Mouse (Mus musculus): ENCODE results near the gene Opcml. TPM values are rescaled to one million over a fixed set of nuclear protein-coding genes. Genes with fewer than 3 reads are reported as not detected.

Opcml gene
- polyA plus RNA-seq, 1 experiment, result not detected

- Histone ChIP-seq H3K9ac (ENCODE audit: low read depth, poor library complexity, severe bottlenecking) (no peak overlapping the region), H3K4me3 (ENCODE audit: low read depth, low read length) (no peak overlapping the region), H3K36me3 (ENCODE audit: control insufficient read depth, insufficient read depth, low read length, poor library complexity, severe bottlenecking) (no peaks in the 10 kb centered on the region), H3K27me3 (ENCODE audit: control insufficient read depth, insufficient read depth, low read length, poor library complexity, severe bottlenecking) (no peaks in the 10 kb centered on the region), H3K9me3 (replicated peaks; ENCODE audit: control insufficient read depth, insufficient read depth, low read length, poor library complexity, severe bottlenecking) (no peaks in the 10 kb centered on the region), H3K27ac (ENCODE audit: insufficient read depth, low read length) (no peak overlapping the region), H3K4me1 (ENCODE audit: control insufficient read depth, insufficient read depth, low read length) (no peaks in the 10 kb centered on the region)
- TF ChIP-seq EP300 (IDR thresholded peaks at IDR 0.05; ENCODE audit: insufficient read depth, low read depth, low read length) (no peak), CTCF (IDR thresholded peaks at IDR 0.05; ENCODE audit: low read depth, low read length) (no peak), POLR2A (IDR thresholded peaks at IDR 0.05; ENCODE audit: insufficient read depth, low read length) (no peak)
Measured at GRCm38 (mm10) chr9:28096204-28096603, 305.6 kb downstream of the Opcml start.

DNA sequence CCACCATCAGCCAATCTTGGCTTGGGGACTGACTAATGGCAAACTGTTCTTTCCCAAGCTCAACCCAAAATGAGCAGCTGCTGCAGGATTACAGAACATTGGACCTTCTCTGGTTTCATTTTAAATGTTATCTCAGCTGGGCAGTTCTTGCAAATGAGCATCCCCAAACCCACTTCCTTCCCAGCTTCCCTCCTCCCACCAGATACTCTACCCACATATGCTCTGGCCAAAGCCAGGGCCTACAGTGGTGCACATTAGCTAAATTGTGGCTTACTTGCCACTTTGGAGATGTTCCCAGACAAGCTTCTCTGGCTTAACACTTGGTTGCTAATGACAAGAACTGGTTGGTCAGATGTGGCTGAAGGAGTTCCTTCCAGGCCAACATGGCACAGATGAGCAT is 311.4 kb downstream of the Opcml start:
- no peaks in the 10 kb centered on the region for H3K27me3 ChIP-seq (ENCODE audit: control insufficient read depth, insufficient read depth, low read length, poor library complexity, severe bottlenecking)
- no peak overlapping the region for H3K9ac ChIP-seq (ENCODE audit: low read depth, poor library complexity, severe bottlenecking)
- H3K9me3 ChIP-seq (replicated peaks; ENCODE audit: control insufficient read depth, insufficient read depth, low read length, poor library complexity, severe bottlenecking), result no peaks in the 10 kb centered on the region
- H3K4me1 ChIP-seq (ENCODE audit: control insufficient read depth, insufficient read depth, low read length), result no peaks in the 10 kb centered on the region
- H3K36me3 ChIP-seq (ENCODE audit: control insufficient read depth, insufficient read depth, low read length, poor library complexity, severe bottlenecking), result no peaks in the 10 kb centered on the region
- TF ChIP-seq CTCF (IDR thresholded peaks at IDR 0.05; ENCODE audit: low read depth, low read length) (no peak), POLR2A (IDR thresholded peaks at IDR 0.05; ENCODE audit: insufficient read depth, low read length) (no peak), EP300 (IDR thresholded peaks at IDR 0.05; ENCODE audit: insufficient read depth, low read depth, low read length) (no peak)
- no peak overlapping the region for H3K4me3 ChIP-seq (ENCODE audit: low read depth, low read length)
- H3K27ac ChIP-seq (ENCODE audit: insufficient read depth, low read length), result no peak overlapping the region

DNA sequence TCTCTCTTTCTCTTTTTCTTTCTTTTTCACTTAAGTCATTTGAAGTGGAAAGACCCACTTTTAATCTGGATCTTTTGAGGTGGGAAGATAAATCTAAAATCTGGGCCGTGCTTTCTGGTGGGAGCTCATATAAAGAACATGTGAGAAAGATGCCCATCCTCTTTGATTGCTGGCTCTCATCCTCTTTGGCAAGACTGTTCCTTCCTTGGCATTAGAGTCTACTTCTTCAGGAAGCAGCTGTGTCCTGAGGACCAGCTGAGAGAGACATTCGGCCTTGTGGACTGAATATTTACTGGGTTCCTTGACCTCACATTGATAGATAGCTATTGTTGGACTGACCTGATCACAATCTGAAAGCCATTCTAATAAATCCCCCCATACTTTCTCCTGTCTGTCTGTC is 331.3 kb downstream of the Opcml start:
- Histone ChIP-seq H3K27me3 (ENCODE audit: control insufficient read depth, insufficient read depth, low read length, poor library complexity, severe bottlenecking) (no peaks in the 10 kb centered on the region), H3K4me3 (ENCODE audit: low read depth, low read length) (no peak overlapping the region), H3K9ac (ENCODE audit: low read depth, poor library complexity, severe bottlenecking) (no peak overlapping the region), H3K4me1 (ENCODE audit: control insufficient read depth, insufficient read depth, low read length) (no peaks in the 10 kb centered on the region), H3K27ac (ENCODE audit: insufficient read depth, low read length) (no peak overlapping the region), H3K9me3 (replicated peaks; ENCODE audit: control insufficient read depth, insufficient read depth, low read length, poor library complexity, severe bottlenecking) (no peaks in the 10 kb centered on the region), H3K36me3 (ENCODE audit: control insufficient read depth, insufficient read depth, low read length, poor library complexity, severe bottlenecking) (no peaks in the 10 kb centered on the region)
- TF ChIP-seq EP300 (IDR thresholded peaks at IDR 0.05; ENCODE audit: insufficient read depth, low read depth, low read length), result no peak
- no peak for TF ChIP-seq POLR2A (IDR thresholded peaks at IDR 0.05; ENCODE audit: insufficient read depth, low read length)
- no peak for TF ChIP-seq CTCF (IDR thresholded peaks at IDR 0.05; ENCODE audit: low read depth, low read length)

- H3K4me1 ChIP-seq (ENCODE audit: control insufficient read depth, insufficient read depth, low read length), result no peaks in the 10 kb centered on the region
- TF ChIP-seq CTCF (IDR thresholded peaks at IDR 0.05; ENCODE audit: low read depth, low read length) (no peak), POLR2A (IDR thresholded peaks at IDR 0.05; ENCODE audit: insufficient read depth, low read length) (no peak), EP300 (IDR thresholded peaks at IDR 0.05; ENCODE audit: insufficient read depth, low read depth, low read length) (no peak)
- H3K4me3 ChIP-seq (ENCODE audit: low read depth, low read length), result no peak overlapping the region
- H3K9ac ChIP-seq (ENCODE audit: low read depth, poor library complexity, severe bottlenecking), result no peak overlapping the region
- H3K9me3 ChIP-seq (replicated peaks; ENCODE audit: control insufficient read depth, insufficient read depth, low read length, poor library complexity, severe bottlenecking), result no peaks in the 10 kb centered on the region
- H3K27me3 ChIP-seq (ENCODE audit: control insufficient read depth, insufficient read depth, low read length, poor library complexity, severe bottlenecking), result no peaks in the 10 kb centered on the region
- no peaks in the 10 kb centered on the region for H3K36me3 ChIP-seq (ENCODE audit: control insufficient read depth, insufficient read depth, low read length, poor library complexity, severe bottlenecking)
- no peak overlapping the region for H3K27ac ChIP-seq (ENCODE audit: insufficient read depth, low read length)
Measured at GRCm38 (mm10) chr9:28128735-28129134, 338.2 kb downstream of the Opcml start.

GRCm38 (mm10) chr9:28131521-28131920 is 340.9 kb downstream of the Opcml start:
- no peaks in the 10 kb centered on the region for H3K27me3 ChIP-seq (ENCODE audit: control insufficient read depth, insufficient read depth, low read length, poor library complexity, severe bottlenecking)
- no peaks in the 10 kb centered on the region for H3K4me1 ChIP-seq (ENCODE audit: control insufficient read depth, insufficient read depth, low read length)
- no peaks in the 10 kb centered on the region for H3K9me3 ChIP-seq (replicated peaks; ENCODE audit: control insufficient read depth, insufficient read depth, low read length, poor library complexity, severe bottlenecking)
- H3K36me3 ChIP-seq (ENCODE audit: control insufficient read depth, insufficient read depth, low read length, poor library complexity, severe bottlenecking), result no peaks in the 10 kb centered on the region
- no peak overlapping the region for H3K27ac ChIP-seq (ENCODE audit: insufficient read depth, low read length)
- TF ChIP-seq CTCF (IDR thresholded peaks at IDR 0.05; ENCODE audit: low read depth, low read length) (no peak), POLR2A (IDR thresholded peaks at IDR 0.05; ENCODE audit: insufficient read depth, low read length) (no peak), EP300 (IDR thresholded peaks at IDR 0.05; ENCODE audit: insufficient read depth, low read depth, low read length) (no peak)
- no peak overlapping the region for H3K9ac ChIP-seq (ENCODE audit: low read depth, poor library complexity, severe bottlenecking)
- no peak overlapping the region for H3K4me3 ChIP-seq (ENCODE audit: low read depth, low read length)

DNA sequence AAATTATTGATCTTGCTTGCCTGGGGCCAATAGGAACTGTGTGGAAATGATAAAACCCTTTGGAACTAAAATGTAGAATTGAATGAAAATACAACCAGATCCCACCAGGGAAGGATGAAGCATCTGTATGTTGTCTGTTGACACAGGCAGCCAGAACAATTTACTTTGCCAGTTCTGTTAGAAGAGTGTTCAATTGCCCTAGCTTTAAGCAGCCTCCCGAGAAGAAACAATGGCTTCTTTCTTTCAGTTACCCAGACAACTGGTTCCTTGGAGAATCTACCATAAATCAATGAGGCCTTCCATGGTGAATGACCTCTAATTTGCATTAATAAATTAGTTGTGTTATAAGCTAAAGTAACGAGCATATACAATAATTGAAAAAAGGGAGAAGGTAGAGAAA is 346.0 kb downstream of the Opcml start:
- Histone ChIP-seq H3K27ac (ENCODE audit: insufficient read depth, low read length) (no peak overlapping the region), H3K36me3 (ENCODE audit: control insufficient read depth, insufficient read depth, low read length, poor library complexity, severe bottlenecking) (no peaks in the 10 kb centered on the region), H3K9ac (ENCODE audit: low read depth, poor library complexity, severe bottlenecking) (no peak overlapping the region), H3K4me1 (ENCODE audit: control insufficient read depth, insufficient read depth, low read length) (no peaks in the 10 kb centered on the region), H3K4me3 (ENCODE audit: low read depth, low read length) (no peak overlapping the region), H3K9me3 (replicated peaks; ENCODE audit: control insufficient read depth, insufficient read depth, low read length, poor library complexity, severe bottlenecking) (no peaks in the 10 kb centered on the region), H3K27me3 (ENCODE audit: control insufficient read depth, insufficient read depth, low read length, poor library complexity, severe bottlenecking) (no peaks in the 10 kb centered on the region)
- TF ChIP-seq CTCF (IDR thresholded peaks at IDR 0.05; ENCODE audit: low read depth, low read length) (no peak), POLR2A (IDR thresholded peaks at IDR 0.05; ENCODE audit: insufficient read depth, low read length) (no peak)

Measured in ES-Bruce4 (cell line).